Mouse (Mus musculus): ENCODE data around the gene Maml2.

- TF ChIP-seq CTCF (IDR thresholded peaks at IDR 0.05; ENCODE audit: insufficient read depth, low read depth, low read length), result no peak
- no peak for TF ChIP-seq POLR2A (IDR thresholded peaks at IDR 0.05; ENCODE audit: insufficient read depth, low read depth, low read length)
Measured at GRCm38 (mm10) chr9:13651828-13652227, 354.1 kb downstream of the Maml2 start.
